In the genomic region with DNA sequence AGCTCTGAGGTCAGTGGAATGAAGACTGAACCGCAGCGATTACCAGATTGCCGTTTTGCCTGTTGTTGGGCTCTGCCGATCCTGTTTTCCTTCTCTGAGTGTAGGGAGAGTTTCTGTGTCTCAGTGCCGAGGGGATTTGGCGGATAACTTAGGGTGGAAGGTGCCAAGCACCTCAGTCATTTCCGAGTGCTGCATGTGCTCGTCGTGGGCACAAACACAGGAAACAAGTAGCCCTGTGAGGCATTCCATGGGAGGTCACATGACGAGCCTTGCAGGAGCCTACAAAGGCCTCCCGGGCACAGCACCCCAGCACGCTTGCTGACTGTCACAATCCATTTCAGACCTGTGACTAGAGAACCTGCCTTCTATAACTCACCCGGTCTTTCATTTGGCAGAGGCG, we compare ENCODE assay signal across 7 mouse cellular contexts.
DNase-seq lines count a peak whose midpoint lies in the region; ATAC-seq lines count a peak whose summit lies in the region.

No protein-coding gene starts in this region.

- H3K27me3 ChIP-seq in embryonic facial prominence, embryonic 15.5 days: no peaks in the 10 kb centered on the region
- H3K27me3 ChIP-seq in intestine, embryonic 16.5 days (replicated peaks; ENCODE audit: control insufficient read depth, insufficient read depth, low read length): no peaks in the 10 kb centered on the region

- 42% methylated on average over 14 of the region's 14 CpGs for WGBS in embryonic facial prominence, embryonic 15.5 days
- 54% methylated on average over 14 of the region's 14 CpGs for WGBS in intestine, embryonic 16.5 days

- peak overlapping the region; percentile 31; the same call in 1 of the 2 replicates for H3K27ac ChIP-seq in embryonic facial prominence, embryonic 15.5 days (replicated peaks)
- H3K27ac ChIP-seq in intestine, embryonic 16.5 days (ENCODE audit: low read length): peak overlapping the region; percentile 65

- H3K4me3 ChIP-seq in embryonic facial prominence, embryonic 15.5 days (replicated peaks): no peak overlapping the region
- no peak overlapping the region for H3K4me3 ChIP-seq in intestine, embryonic 16.5 days (ENCODE audit: low read length)

- no peak overlapping the region for H3K9ac ChIP-seq in embryonic facial prominence, embryonic 15.5 days
- no peak overlapping the region for H3K9ac ChIP-seq in intestine, embryonic 16.5 days (ENCODE audit: low read depth, low read length)

- H3K4me1 ChIP-seq in embryonic facial prominence, embryonic 15.5 days: peaks cover 52% of the 10 kb centered on the region
- H3K4me1 ChIP-seq in intestine, embryonic 16.5 days (ENCODE audit: control insufficient read depth, insufficient read depth, low read length): peaks cover 21% of the 10 kb centered on the region

- no peaks in the 10 kb centered on the region for H3K9me3 ChIP-seq in embryonic facial prominence, embryonic 15.5 days (replicated peaks)
- H3K9me3 ChIP-seq in intestine, embryonic 16.5 days (ENCODE audit: control insufficient read depth, low read length): no peaks in the 10 kb centered on the region

- no peak overlapping the region for H3K4me2 ChIP-seq in embryonic facial prominence, embryonic 15.5 days (replicated peaks)
- H3K4me2 ChIP-seq in intestine, embryonic 16.5 days (ENCODE audit: low read depth, low read length): no peak overlapping the region

- no peak for ATAC-seq in embryonic facial prominence, embryonic 15.5 days (ENCODE audit: insufficient number of reproducible peaks, low FRiP score, low TSS enrichment, low read depth)
- no peak; the same call in 1 of the 2 replicates for ATAC-seq in intestine, embryonic 16.5 days

- no peaks in the 10 kb centered on the region for H3K36me3 ChIP-seq in embryonic facial prominence, embryonic 15.5 days
- H3K36me3 ChIP-seq in intestine, embryonic 16.5 days (ENCODE audit: control insufficient read depth, insufficient read depth, low read length): no peaks in the 10 kb centered on the region

- DNase-seq in Muller cell, postnatal 12 days (ENCODE audit: inconsistent ontology term): peak; percentile 56
- peak; percentile 67 to 79 for DNase-seq in lung, adult 18-20 months
- DNase-seq in frontal cortex, postnatal 14 days (ENCODE audit: low spot score in 2 of 2): no peak
- DNase-seq in frontal cortex, postnatal 25 days (ENCODE audit: low spot score in 2 of 2): no peak
- DNase-seq in ovary, postnatal 14 days (ENCODE audit: low spot score): no peak

Comparison
In these comparisons a context has a peak if more than half of its experiments do, and no peak if none do; other contexts are left out.
1. DNase-seq: peak in Muller cell, postnatal 12 days (single experiment) and lung, adult 18-20 months (2 of 2); none in frontal cortex, postnatal 14 days (0 of 2), frontal cortex, postnatal 25 days (0 of 2) and ovary, postnatal 14 days (single experiment).